Mouse (Mus musculus): ENCODE data around the gene Fth1. TPM values are rescaled to one million over a fixed set of nuclear protein-coding genes. Genes with fewer than 3 reads are reported as not detected.

Gene Fth1
- total and polyA plus RNA-seq, 3 experiments: 303 to 2,849 (median 317) TPM

- Histone ChIP-seq H3K36me3 (replicated peaks in 1 of 2; ENCODE audit: control insufficient read depth in 1 of 2, insufficient read depth in 1 of 2, low read length in 1 of 2) (peaks cover 23 to 33% of the 10 kb centered on the region in 2 experiments), H3K4me1 (ENCODE audit: control insufficient read depth in 1 of 2, insufficient read depth in 2 of 2) (peaks cover 26 to 60% of the 10 kb centered on the region in 2 experiments), H3K27ac (ENCODE audit: insufficient read depth, low read depth) (no peak overlapping the region)
Measured at GRCm38 (mm10) chr19:9981621-9982020, 1.2 kb downstream of the Fth1 start.

DNA sequence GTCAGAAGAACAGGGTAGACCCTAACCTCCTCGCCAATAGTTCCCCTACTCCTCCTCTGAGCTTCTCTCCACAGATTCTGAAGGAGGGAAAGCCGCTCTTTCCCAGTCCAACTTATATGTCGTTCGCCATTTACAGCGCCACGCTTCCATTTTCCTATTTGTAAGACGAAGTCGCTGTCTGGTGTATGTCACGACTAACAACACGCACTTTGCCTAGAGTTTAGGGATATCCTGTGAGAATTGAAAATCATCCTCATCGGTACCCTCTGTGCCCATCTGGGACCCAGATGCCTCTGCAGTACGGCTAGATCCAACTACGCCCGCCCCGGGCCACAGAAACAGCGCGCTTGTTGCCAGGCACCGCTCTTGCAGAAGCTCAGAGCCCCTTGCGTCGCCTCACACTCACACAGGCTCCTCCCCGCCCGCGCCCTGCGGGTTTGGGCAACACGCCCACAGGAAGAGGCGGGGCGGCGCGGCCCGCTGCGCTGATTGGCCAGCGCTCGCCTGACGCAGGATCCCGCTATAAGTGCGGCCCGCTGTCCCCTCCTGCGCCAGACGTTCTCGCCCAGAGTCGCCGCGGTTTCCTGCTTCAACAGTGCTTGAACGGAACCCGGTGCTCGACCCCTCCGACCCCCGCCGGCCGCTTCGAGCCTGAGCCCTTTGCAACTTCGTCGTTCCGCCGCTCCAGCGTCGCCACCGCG lies 1.9 kb downstream of the Fth1 start:
- Histone ChIP-seq H3K27ac (ENCODE audit: insufficient read depth, low read depth) (peak overlapping the region; percentile 94), H3K4me1 (ENCODE audit: control insufficient read depth in 1 of 2, insufficient read depth in 2 of 2) (peaks cover 26 to 67% of the 10 kb centered on the region in 2 experiments), H3K27me3 (replicated peaks) (no peaks in the 10 kb centered on the region), H3K4me2 (ENCODE audit: insufficient read depth, low read depth, poor library complexity, severe bottlenecking) (peak overlapping the region; percentile 63), H3K9ac (ENCODE audit: insufficient read depth, low read depth) (peak overlapping the region; percentile 95), H3K9me3 (replicated peaks; ENCODE audit: low read length) (no peaks in the 10 kb centered on the region), H3K79me2 (replicated peaks; ENCODE audit: control insufficient read depth, extremely low read depth, insufficient read depth, poor library complexity, severe bottlenecking) (peaks cover 18% of the 10 kb centered on the region), H3K4me3 (replicated peaks in 1 of 3; ENCODE audit: low read depth in 2 of 3, low read length in 2 of 3, poor library complexity in 1 of 3) (peak overlapping the region; percentile 70 to 99 (median 93)), H3K36me3 (replicated peaks in 1 of 2; ENCODE audit: control insufficient read depth in 1 of 2, insufficient read depth in 1 of 2, low read length in 1 of 2) (peaks cover 23 to 37% of the 10 kb centered on the region in 2 experiments)
- dilution Hi-C loops (cut with MboI; ENCODE audit: extremely low pct_ligation_motif_present, extremely low pct_unique_long_range_greater_than_20kb, low sequenced_read_pairs) (no loop called here), in situ Hi-C loops (cut with MboI; ENCODE audit: low pct_ligation_motif_present, low pct_unique_long_range_greater_than_20kb, low sequenced_read_pairs) (loop anchor here (5.0 kb wide), 1 partner anchor 55 kb away; no protein-coding TSS in a partner anchor)
- DNase-seq (ENCODE audit: extremely low read depth): peak; percentile 96
- TF ChIP-seq RAD21 (IDR thresholded peaks at IDR 0.05; ENCODE audit: low read depth, low read length) (no peak), ETS1 (conservative IDR thresholded peaks at IDR 0.05; ENCODE audit: low read depth, low read length) (no peak; the same call in 1 of the 2 replicates), JUND (conservative IDR thresholded peaks at IDR 0.05; ENCODE audit: low read depth, low read length) (no peak), ZMIZ1 (IDR thresholded peaks at IDR 0.05; ENCODE audit: low read depth, low read length) (peak; percentile 99), MEF2A (IDR thresholded peaks at IDR 0.05; ENCODE audit: borderline replicate concordance, low read depth, low read length) (peak; percentile 31; the same call in 1 of the 2 replicates), SMC3 (IDR thresholded peaks at IDR 0.05; ENCODE audit: low read depth, low read length) (no peak), ZNF384 (IDR thresholded peaks at IDR 0.05; ENCODE audit: low read depth, low read length) (no peak), UBTF (IDR thresholded peaks at IDR 0.05; ENCODE audit: low read depth, low read length) (no peak; the same call in 1 of the 2 replicates), POLR2AphosphoS2 (IDR thresholded peaks at IDR 0.05; ENCODE audit: low read depth, low read length) (peak; percentile 97), ZC3H11A (IDR thresholded peaks at IDR 0.05; ENCODE audit: low read depth, low read length) (no peak), MAZ (IDR thresholded peaks at IDR 0.05; ENCODE audit: low read depth, low read length) (peak; percentile 84), KAT2A (IDR thresholded peaks at IDR 0.05; ENCODE audit: insufficient replicate concordance, low read length) (no peak), USF1 (IDR thresholded peaks at IDR 0.05; ENCODE audit: low read depth, low read length) (no peak), ELF1 (IDR thresholded peaks at IDR 0.05; ENCODE audit: low read depth, low read length) (peak; percentile 74), ZKSCAN1 (IDR thresholded peaks at IDR 0.05; ENCODE audit: borderline replicate concordance, low read depth, low read length) (no peak), SIN3A (IDR thresholded peaks at IDR 0.05; ENCODE audit: low read length) (peak; percentile 70), RCOR1 (conservative IDR thresholded peaks at IDR 0.05; ENCODE audit: low read depth, low read length) (no peak), CHD1 (IDR thresholded peaks at IDR 0.05; ENCODE audit: low read depth, low read length) (peak; percentile 32; the same call in 1 of the 2 replicates), HCFC1 (IDR thresholded peaks at IDR 0.05; ENCODE audit: low read depth, low read length) (peak; percentile 54; the same call in 1 of the 2 replicates), JUN (IDR thresholded peaks at IDR 0.05; ENCODE audit: insufficient read depth, low read depth, low read length) (no peak), NELFE (IDR thresholded peaks at IDR 0.05; ENCODE audit: low read depth, low read length) (peak; percentile 99), CHD2 (IDR thresholded peaks at IDR 0.05; ENCODE audit: low read length) (peak; percentile 31; the same call in 1 of the 2 replicates), E2F4 (IDR thresholded peaks at IDR 0.05; ENCODE audit: insufficient replicate concordance, low read depth, low read length) (no peak), USF2 (conservative IDR thresholded peaks at IDR 0.05; ENCODE audit: low read depth, low read length) (no peak), TBP (conservative IDR thresholded peaks at IDR 0.05; ENCODE audit: low read depth, low read length) (peak; percentile 95), MXI1 (IDR thresholded peaks at IDR 0.05; ENCODE audit: low read depth, low read length) (peak; percentile 82)

More at GRCm38 (mm10) chr19:9981621-9982020, 1.2 kb downstream of the Fth1 start:
- Histone ChIP-seq H3K9me3 (replicated peaks; ENCODE audit: low read length) (no peaks in the 10 kb centered on the region), H3K27me3 (replicated peaks) (no peaks in the 10 kb centered on the region), H3K79me2 (replicated peaks; ENCODE audit: control insufficient read depth, extremely low read depth, insufficient read depth, poor library complexity, severe bottlenecking) (peaks cover 18% of the 10 kb centered on the region), H3K4me3 (replicated peaks in 1 of 3; ENCODE audit: low read depth in 2 of 3, low read length in 2 of 3, poor library complexity in 1 of 3) (peak overlapping the region in 2 of 3 experiments; percentile 51 to 93), H3K9ac (ENCODE audit: insufficient read depth, low read depth) (peak overlapping the region; percentile 73), H3K4me2 (ENCODE audit: insufficient read depth, low read depth, poor library complexity, severe bottlenecking) (peak overlapping the region; percentile 63)
- TF ChIP-seq USF2 (conservative IDR thresholded peaks at IDR 0.05; ENCODE audit: low read depth, low read length) (no peak), TCF12 (IDR thresholded peaks at IDR 0.05; ENCODE audit: low read depth, low read length) (no peak), MXI1 (IDR thresholded peaks at IDR 0.05; ENCODE audit: low read depth, low read length) (no peak), SMC3 (IDR thresholded peaks at IDR 0.05; ENCODE audit: low read depth, low read length) (no peak), PAX5 (IDR thresholded peaks at IDR 0.05; ENCODE audit: low read length) (no peak), POLR2AphosphoS2 (IDR thresholded peaks at IDR 0.05; ENCODE audit: low read depth, low read length) (no peak), BHLHE40 (IDR thresholded peaks at IDR 0.05; ENCODE audit: low read depth, low read length) (no peak), NRF1 (IDR thresholded peaks at IDR 0.05; ENCODE audit: low read depth, low read length) (no peak), MAFK (IDR thresholded peaks at IDR 0.05; ENCODE audit: insufficient replicate concordance, low read length) (no peak), CHD2 (IDR thresholded peaks at IDR 0.05; ENCODE audit: low read length) (no peak)
- DNase-seq (ENCODE audit: extremely low read depth): no peak
- in situ Hi-C loops (cut with MboI; ENCODE audit: low pct_ligation_motif_present, low pct_unique_long_range_greater_than_20kb, low sequenced_read_pairs): loop anchor here (5.0 kb wide), 1 partner anchor 54 kb away; no protein-coding TSS in a partner anchor
- dilution Hi-C loops (cut with MboI; ENCODE audit: extremely low pct_ligation_motif_present, extremely low pct_unique_long_range_greater_than_20kb, low sequenced_read_pairs): no loop called here

Measured in CH12.LX (cell line).